Mouse (Mus musculus): Measurements from ENCODE around the gene Nom1. TPM values are rescaled to one million over a fixed set of nuclear protein-coding genes. Genes with fewer than 3 reads are reported as not detected.
A peak's percentile ranks its signal among the peaks of the same experiment; 100 is the strongest.

Nom1 gene
- polyA plus RNA-seq, 1 experiment from 2014 or later = 13.4 TPM

DNA sequence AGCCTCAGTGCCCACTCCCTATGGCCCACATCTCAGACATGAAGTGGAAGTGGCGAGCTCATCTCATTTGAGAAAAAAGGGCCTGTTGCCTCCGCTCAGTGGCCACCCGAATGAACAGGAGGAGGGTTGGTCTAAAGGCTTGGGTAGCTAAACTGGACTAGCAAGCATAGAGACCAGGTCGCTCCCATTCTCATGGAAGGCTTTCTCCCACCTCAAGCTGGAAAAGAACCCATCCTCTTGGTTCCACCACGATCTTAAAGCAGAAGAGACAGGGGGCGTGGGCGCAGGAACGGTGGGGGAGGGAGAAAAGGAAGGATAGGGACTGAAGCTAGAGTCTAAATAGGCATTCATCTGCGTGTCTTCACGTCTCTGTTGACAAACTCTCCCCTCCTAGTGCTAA, 40.6 kb downstream of the Nom1 start:
- H3K4me1 ChIP-seq (ENCODE audit: control insufficient read depth, insufficient read depth, low read length) = peaks cover 8% of the 10 kb centered on the region; the same call in 1 of the 2 replicates
- ATAC-seq (ENCODE audit: low read depth) = no peak
- no peaks in the 10 kb centered on the region for H3K36me3 ChIP-seq (ENCODE audit: control insufficient read depth, insufficient read depth, low read length)
- no peak overlapping the region for H3K9ac ChIP-seq (replicated peaks; ENCODE audit: low read depth, low read length)
- peaks cover 68% of the 10 kb centered on the region for H3K27me3 ChIP-seq (ENCODE audit: control insufficient read depth, insufficient read depth, low read length)
- H3K9me3 ChIP-seq (ENCODE audit: control insufficient read depth, low read length) = no peaks in the 10 kb centered on the region
- WGBS = under 1% methylated on average over 10 of the region's 10 CpGs
- no peak overlapping the region for H3K4me2 ChIP-seq (ENCODE audit: low read depth, low read length)
- H3K4me3 ChIP-seq (ENCODE audit: low read depth, low read length) = no peak overlapping the region
- no peak overlapping the region for H3K27ac ChIP-seq (ENCODE audit: low read depth, low read length)

DNA sequence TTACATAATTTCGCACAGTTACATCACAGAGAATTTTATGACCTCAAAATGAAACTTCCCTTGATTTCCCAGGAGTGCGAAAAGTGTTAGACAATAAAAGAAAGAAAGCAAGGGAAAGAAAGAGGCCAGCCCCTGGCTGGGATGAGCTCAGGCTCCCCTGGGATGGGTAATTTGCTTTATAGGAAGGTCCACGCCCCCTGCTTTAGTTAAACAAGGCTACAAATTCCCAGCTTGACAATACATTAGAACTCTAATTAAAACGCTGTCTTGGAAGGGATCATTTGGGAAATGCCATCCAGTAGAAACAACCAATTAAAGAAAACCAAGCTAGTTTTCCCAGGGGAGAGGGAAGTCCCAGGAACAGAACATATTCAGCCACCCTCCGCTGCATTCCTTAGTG, 41.1 kb downstream of the Nom1 start:
- no peak overlapping the region for H3K27ac ChIP-seq (ENCODE audit: low read depth, low read length)
- no peaks in the 10 kb centered on the region for H3K9me3 ChIP-seq (ENCODE audit: control insufficient read depth, low read length)
- no peaks in the 10 kb centered on the region for H3K36me3 ChIP-seq (ENCODE audit: control insufficient read depth, insufficient read depth, low read length)
- peaks cover 8% of the 10 kb centered on the region; the same call in 1 of the 2 replicates for H3K4me1 ChIP-seq (ENCODE audit: control insufficient read depth, insufficient read depth, low read length)
- no peak overlapping the region for H3K4me3 ChIP-seq (ENCODE audit: low read depth, low read length)
- WGBS = 0% methylated on average over 5 of the region's 5 CpGs
- no peak overlapping the region for H3K4me2 ChIP-seq (ENCODE audit: low read depth, low read length)
- peaks cover 68% of the 10 kb centered on the region for H3K27me3 ChIP-seq (ENCODE audit: control insufficient read depth, insufficient read depth, low read length)
- ATAC-seq (ENCODE audit: low read depth) = no peak
- no peak overlapping the region for H3K9ac ChIP-seq (replicated peaks; ENCODE audit: low read depth, low read length)

DNA sequence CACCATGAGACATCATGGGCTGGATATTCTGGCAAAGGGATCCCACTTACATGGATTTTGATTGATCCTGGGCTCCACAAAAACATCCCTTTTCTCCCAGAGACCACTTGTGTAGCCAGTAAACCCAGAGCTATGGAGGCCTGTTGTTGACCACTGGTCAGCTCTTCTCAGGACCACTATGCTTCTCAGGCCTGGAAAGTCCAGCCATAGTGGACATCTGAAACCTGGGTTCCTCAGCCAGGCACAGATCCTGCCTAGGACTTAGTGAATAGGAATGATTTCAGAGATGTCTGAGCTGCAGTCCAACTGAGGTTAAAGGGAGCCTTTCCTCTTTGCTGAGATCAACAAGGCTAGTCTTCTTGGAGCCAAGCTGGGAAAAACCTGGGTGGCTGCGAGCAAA, 41.6 kb downstream of the Nom1 start:
- Histone ChIP-seq H3K36me3 (ENCODE audit: control insufficient read depth, insufficient read depth, low read length) (no peaks in the 10 kb centered on the region), H3K9me3 (ENCODE audit: control insufficient read depth, low read length) (no peaks in the 10 kb centered on the region), H3K9ac (replicated peaks; ENCODE audit: low read depth, low read length) (no peak overlapping the region), H3K27me3 (ENCODE audit: control insufficient read depth, insufficient read depth, low read length) (peaks cover 70% of the 10 kb centered on the region), H3K4me1 (ENCODE audit: control insufficient read depth, insufficient read depth, low read length) (peaks cover 8% of the 10 kb centered on the region; the same call in 1 of the 2 replicates), H3K4me2 (ENCODE audit: low read depth, low read length) (no peak overlapping the region), H3K27ac (ENCODE audit: low read depth, low read length) (no peak overlapping the region), H3K4me3 (ENCODE audit: low read depth, low read length) (no peak overlapping the region)
- ATAC-seq (ENCODE audit: low read depth) = no peak
- WGBS = 0% methylated on average over 1 of the region's 1 CpGs

DNA sequence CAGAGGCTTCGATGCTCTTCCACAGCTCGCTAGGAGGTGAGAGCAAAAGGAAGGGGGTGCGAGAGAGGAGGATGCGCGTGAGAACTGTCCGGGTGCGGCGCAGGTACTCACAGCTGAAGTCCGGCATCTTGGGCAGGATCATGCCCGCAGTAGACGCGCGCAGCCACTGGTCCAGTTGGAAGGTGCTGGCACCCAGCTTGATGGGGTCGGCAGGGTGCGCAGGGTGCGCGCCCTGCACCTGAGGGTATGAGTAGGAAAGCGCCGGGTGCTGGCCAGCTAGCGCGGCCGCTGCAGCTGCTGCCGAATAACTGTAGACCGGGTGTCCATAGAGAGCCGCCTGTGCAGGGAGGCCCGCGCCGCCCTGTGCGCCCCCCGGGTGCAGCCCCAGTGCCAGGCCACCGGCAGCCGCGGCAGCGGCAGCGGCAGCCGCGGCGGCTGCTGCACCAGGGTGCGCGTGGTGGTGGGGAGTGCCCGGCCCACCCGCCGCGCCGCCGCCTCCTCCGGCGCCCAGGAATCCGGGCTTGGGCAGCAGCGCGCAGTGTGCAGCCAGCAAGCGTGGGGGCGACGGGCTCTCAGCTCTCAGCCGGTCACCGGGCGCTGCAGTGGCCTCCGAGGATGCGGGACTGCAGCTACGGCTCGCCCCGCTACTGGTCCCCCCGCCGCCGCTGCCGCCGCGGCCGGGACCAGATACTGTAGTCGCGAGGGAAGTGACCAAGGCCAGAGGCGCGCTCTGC, 43.2 kb downstream of the Nom1 start:
- Histone ChIP-seq H3K9me3 (ENCODE audit: control insufficient read depth, low read length) (no peaks in the 10 kb centered on the region), H3K4me1 (ENCODE audit: control insufficient read depth, insufficient read depth, low read length) (peaks cover 8% of the 10 kb centered on the region; the same call in 1 of the 2 replicates), H3K9ac (replicated peaks; ENCODE audit: low read depth, low read length) (peak overlapping the region; percentile 18; the same call in 1 of the 2 replicates), H3K4me2 (ENCODE audit: low read depth, low read length) (peak overlapping the region; percentile 36), H3K27ac (ENCODE audit: low read depth, low read length) (no peak overlapping the region), H3K27me3 (ENCODE audit: control insufficient read depth, insufficient read depth, low read length) (peaks cover 70% of the 10 kb centered on the region), H3K36me3 (ENCODE audit: control insufficient read depth, insufficient read depth, low read length) (no peaks in the 10 kb centered on the region), H3K4me3 (ENCODE audit: low read depth, low read length) (peak overlapping the region; percentile 28)
- 1% methylated on average over 61 of the region's 73 CpGs for WGBS
- ATAC-seq (ENCODE audit: low read depth) = peak; percentile 6; the same call in 1 of the 2 replicates

DNA sequence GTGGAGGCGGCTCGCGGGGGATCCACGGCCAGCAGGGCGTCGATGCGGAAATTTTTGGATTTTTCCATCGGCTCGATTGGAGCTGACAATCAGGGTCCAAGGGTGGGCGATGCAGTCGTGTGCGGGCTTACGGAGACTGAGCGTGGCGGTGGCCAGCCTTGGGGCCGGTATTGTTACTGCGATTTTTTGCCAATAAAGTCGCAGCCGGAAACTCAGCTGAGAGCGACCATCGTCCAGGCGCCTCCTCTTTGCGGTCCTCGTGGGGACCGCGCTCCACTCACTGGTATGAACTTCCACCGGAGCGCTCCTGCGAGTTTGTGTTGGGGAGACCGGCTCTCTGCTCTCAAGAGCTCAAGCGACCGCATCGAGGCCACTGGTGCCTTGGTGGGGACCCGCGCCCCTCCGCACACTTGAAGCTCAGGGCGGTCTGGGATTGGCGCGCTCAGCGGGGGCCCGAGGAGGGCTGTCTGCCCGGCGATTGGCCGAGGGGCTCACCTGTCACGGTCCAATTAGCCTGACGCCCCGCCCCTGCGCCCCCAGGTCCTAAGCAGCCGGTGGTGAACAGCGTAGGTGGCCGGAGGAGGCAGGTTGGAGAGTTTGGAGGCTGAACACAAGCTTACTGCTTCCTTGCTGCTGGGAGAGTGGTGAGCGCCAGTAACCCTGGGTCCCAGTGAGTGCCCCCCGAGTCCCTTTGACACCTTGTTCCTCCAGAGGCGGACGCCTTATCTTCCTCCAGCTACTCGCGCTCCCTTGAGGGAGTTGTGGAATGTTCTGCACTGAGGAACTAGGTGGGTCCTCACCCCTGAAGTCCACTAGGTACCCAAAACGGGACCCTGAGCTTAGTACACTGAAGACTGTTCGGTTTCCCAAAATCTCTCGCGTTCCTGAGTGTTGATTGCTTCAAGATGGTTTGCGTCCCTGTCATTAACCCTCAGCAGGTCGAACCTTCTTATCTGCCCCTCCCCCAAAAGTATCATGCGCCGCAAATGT, 44.0 kb downstream of the Nom1 start, which contains the start of gene Mnx1:
TSS of gene Mnx1 (minus strand) at position 263 of the 990 bp plus-strand sequence.
- Histone ChIP-seq H3K27ac (ENCODE audit: low read depth, low read length) (no peak within 1 kb of the TSS), H3K4me1 (ENCODE audit: control insufficient read depth, insufficient read depth, low read length) (peaks cover 8% of the 10 kb centered on the region; the same call in 1 of the 2 replicates), H3K4me3 (ENCODE audit: low read depth, low read length) (peak within 1 kb of the TSS; percentile 28), H3K27me3 (ENCODE audit: control insufficient read depth, insufficient read depth, low read length) (peaks cover 72% of the 10 kb centered on the region), H3K9ac (replicated peaks; ENCODE audit: low read depth, low read length) (peak within 1 kb of the TSS; percentile 18; the same call in 1 of the 2 replicates), H3K36me3 (ENCODE audit: control insufficient read depth, insufficient read depth, low read length) (no peaks in the 10 kb centered on the region), H3K4me2 (ENCODE audit: low read depth, low read length) (peak within 1 kb of the TSS; percentile 36), H3K9me3 (ENCODE audit: control insufficient read depth, low read length) (no peaks in the 10 kb centered on the region)
- under 1% methylated on average over 65 of the region's 65 CpGs for WGBS
- peak; percentile 35 for ATAC-seq (ENCODE audit: low read depth)

DNA sequence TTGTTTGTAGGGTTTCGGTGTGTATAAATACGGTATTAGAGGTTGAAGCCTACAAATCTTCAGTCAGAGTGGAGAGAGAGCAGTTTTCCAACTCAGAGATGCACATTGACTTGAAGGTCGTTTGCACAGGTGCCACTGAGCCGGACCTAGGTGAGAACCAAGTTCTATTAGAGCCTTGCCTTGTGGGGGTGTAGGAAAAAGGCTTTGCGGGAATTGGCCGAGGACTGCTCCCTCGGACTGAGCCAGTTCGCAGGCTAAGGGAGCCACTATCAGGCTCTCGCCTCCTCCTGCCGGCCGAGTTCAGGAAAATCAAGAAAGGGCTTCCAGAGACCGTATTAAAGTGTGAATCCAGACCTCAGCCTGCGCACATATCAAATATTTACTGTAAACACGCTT, 44.7 kb downstream of the Nom1 start:
- no peak for ATAC-seq (ENCODE audit: low read depth)
- WGBS = 2% methylated on average over 14 of the region's 14 CpGs
- Histone ChIP-seq H3K9ac (replicated peaks; ENCODE audit: low read depth, low read length) (no peak overlapping the region), H3K4me1 (ENCODE audit: control insufficient read depth, insufficient read depth, low read length) (peaks cover 8% of the 10 kb centered on the region; the same call in 1 of the 2 replicates), H3K27me3 (ENCODE audit: control insufficient read depth, insufficient read depth, low read length) (peaks cover 71% of the 10 kb centered on the region), H3K36me3 (ENCODE audit: control insufficient read depth, insufficient read depth, low read length) (no peaks in the 10 kb centered on the region), H3K27ac (ENCODE audit: low read depth, low read length) (no peak overlapping the region), H3K4me3 (ENCODE audit: low read depth, low read length) (no peak overlapping the region), H3K9me3 (ENCODE audit: control insufficient read depth, low read length) (no peaks in the 10 kb centered on the region), H3K4me2 (ENCODE audit: low read depth, low read length) (no peak overlapping the region)

DNA sequence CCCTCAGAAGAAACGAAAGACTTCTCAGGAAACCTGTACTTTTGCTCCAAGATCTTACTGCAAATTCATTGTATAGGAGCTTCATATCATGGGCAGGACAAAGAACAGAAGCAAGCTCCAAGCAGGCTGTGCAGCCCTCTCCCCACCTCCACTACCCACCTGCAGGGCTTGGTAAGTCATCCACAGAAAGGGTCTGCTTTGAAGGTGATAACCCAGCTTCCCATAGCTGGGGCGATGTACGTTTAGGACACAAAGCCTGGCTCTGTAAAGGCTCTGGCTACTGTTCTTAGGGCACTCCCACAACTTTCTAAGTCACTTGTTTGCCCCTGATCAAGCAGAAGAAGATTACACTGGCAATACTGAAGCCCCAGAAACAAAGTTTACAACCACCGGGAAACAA, 49.3 kb downstream of the Nom1 start:
- ATAC-seq (ENCODE audit: low read depth) = no peak
- no peak overlapping the region for H3K4me2 ChIP-seq (ENCODE audit: low read depth, low read length)
- H3K27ac ChIP-seq (ENCODE audit: low read depth, low read length) = no peak overlapping the region
- H3K9ac ChIP-seq (replicated peaks; ENCODE audit: low read depth, low read length) = no peak overlapping the region
- WGBS = 4% methylated on average over 4 of the region's 4 CpGs
- no peaks in the 10 kb centered on the region for H3K36me3 ChIP-seq (ENCODE audit: control insufficient read depth, insufficient read depth, low read length)
- H3K27me3 ChIP-seq (ENCODE audit: control insufficient read depth, insufficient read depth, low read length) = peaks cover 84% of the 10 kb centered on the region
- H3K4me3 ChIP-seq (ENCODE audit: low read depth, low read length) = no peak overlapping the region
- H3K4me1 ChIP-seq (ENCODE audit: control insufficient read depth, insufficient read depth, low read length) = no peaks in the 10 kb centered on the region
- no peaks in the 10 kb centered on the region for H3K9me3 ChIP-seq (ENCODE audit: control insufficient read depth, low read length)

DNA sequence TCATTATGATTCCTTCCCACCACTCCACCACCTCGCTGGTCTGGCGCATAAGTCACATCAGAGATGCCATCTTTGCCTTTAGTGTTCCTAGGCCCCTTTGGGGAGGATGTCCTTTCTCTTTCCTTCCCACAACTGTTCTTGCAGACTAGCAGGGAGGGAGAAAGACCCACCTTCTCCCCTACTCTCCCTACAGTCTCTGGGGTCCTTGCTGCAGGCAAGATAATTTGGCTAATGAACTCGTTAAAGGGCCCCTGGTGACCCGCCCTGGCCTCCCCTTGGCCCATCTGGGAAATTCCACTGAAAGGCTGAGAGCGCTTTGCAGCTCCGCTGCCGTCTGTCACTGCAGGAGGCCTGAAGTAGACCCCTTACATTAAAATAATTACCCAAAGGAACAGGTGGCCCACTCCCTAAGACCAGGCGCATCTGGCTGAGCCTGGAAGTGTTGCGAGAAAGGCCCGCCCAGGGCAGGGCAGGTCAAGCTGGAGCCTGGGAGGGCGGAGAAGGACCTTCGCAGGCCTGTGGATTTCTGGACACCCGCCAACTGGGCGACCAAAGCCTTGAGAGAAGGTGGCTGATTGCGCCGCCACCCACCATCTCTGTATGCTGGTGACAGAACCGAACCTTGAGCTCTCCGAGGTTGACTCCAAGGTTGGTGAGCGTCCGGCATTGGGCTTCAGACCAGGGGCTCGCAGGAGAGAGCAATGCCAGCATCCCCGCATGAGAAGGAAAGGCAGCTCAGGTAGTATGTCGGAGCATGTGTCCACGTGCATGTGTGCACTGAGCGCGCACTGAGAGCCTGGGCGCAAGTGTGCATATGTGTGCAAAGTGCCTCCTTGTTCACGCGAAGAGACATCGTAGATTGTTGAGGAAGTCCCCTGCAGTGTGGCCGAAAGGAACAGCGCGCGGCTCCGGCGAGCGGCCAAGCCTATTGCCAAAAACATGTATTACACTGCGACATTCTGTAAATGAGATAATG, 50.8 kb downstream of the Nom1 start:
- Histone ChIP-seq H3K4me2 (ENCODE audit: low read depth, low read length) (no peak overlapping the region), H3K9ac (replicated peaks; ENCODE audit: low read depth, low read length) (no peak overlapping the region), H3K9me3 (ENCODE audit: control insufficient read depth, low read length) (no peaks in the 10 kb centered on the region), H3K27me3 (ENCODE audit: control insufficient read depth, insufficient read depth, low read length) (peaks cover 82% of the 10 kb centered on the region), H3K4me1 (ENCODE audit: control insufficient read depth, insufficient read depth, low read length) (no peaks in the 10 kb centered on the region), H3K36me3 (ENCODE audit: control insufficient read depth, insufficient read depth, low read length) (no peaks in the 10 kb centered on the region), H3K27ac (ENCODE audit: low read depth, low read length) (no peak overlapping the region), H3K4me3 (ENCODE audit: low read depth, low read length) (no peak overlapping the region)
- ATAC-seq (ENCODE audit: low read depth) = no peak
- WGBS = 2% methylated on average over 38 of the region's 38 CpGs

All from neural tube, embryonic 14.5 days (tissue).